Mouse (Mus musculus) yolk sac, embryonic 10.5 days (tissue): Measurements from ENCODE around the gene Uckl1.

Experiments
- DNase-seq: peaks from one replicate; pipeline ENCODE4 v3.0.0-alpha.2; 2017; ENCODE audit warnings: low spot score

Uckl1 gene

DNA sequence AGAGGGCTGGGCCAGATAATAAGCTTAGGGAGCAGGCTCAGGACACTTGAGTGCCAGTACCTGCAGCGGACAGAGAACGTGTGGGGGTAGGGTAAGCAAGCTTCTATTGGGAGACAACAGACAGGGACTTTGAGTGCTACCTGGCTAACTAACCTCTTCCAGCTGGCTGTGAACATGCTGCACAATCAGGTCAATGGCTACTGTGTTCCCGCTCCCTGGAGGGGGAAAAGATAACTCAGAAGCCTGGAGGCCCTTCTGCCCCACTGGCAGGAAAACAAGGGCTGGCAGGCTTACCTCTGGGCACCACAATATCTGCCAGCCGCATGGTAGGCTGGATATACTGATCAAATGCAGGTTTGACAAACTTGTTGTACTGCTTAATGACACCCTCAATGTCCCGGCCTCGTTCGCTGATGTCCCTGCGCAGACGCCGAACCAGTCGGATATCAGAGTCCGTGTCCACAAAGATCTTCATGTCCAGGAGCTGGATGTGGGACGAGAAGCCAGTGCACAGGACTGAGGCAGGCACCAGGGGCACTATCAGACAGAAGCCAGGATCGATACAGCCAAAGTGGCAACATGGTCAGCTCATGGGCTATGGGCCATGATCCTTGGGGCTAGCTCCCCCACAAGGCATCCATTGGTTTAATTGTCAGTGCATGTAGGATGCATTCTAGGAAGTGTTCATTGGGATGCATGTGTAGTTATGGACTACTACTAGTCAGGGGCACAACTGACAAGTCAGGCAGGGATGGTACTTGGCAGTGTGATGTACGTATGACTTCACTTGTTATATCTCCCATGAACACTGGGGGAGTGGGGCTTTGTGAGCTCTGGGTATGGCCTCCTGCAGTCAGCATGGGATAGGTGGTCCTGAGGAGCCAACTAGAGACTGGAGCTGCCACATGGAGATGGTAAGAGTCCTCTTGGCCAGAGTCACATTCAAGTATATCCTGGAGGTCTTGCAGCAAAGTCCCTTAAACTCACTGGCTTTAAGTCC, 11.5 kb downstream of the Uckl1 start:
- no peak for DNase-seq

DNA sequence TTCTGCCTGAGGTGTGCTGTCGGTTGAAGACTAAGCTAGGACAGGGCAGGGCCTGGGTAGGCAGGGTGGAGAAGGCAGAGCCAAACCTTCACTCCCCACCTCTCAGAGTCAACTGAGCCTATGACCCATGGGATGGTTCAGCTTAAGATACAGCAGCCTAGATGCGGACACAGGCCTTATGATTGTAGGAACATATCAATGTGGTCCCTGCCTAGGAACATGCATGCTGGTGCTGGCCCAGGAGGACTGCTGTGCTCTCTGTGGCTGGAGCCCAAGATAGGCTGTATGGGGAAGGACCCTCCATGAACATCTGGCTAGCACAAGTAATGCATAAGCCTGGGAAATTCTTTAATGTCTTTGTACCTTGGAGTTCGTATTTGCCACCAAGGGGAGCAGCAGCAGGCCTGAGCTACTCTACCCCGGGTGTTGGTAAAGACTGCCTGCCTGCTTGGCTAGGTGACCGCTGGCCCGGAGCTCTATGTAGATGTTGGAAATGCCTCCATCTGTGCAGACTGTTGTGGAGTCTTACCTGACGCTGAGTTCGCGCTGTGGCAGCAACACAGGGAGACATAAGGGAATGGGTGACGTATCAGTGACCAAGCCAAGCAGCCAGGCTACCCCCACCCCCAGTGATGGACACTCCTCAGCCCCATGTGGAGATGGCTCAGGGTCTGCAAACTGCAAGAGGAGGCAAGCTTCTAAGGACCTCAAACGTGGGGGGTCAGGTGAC, 12.6 kb downstream of the Uckl1 start:
- no peak for DNase-seq

DNA sequence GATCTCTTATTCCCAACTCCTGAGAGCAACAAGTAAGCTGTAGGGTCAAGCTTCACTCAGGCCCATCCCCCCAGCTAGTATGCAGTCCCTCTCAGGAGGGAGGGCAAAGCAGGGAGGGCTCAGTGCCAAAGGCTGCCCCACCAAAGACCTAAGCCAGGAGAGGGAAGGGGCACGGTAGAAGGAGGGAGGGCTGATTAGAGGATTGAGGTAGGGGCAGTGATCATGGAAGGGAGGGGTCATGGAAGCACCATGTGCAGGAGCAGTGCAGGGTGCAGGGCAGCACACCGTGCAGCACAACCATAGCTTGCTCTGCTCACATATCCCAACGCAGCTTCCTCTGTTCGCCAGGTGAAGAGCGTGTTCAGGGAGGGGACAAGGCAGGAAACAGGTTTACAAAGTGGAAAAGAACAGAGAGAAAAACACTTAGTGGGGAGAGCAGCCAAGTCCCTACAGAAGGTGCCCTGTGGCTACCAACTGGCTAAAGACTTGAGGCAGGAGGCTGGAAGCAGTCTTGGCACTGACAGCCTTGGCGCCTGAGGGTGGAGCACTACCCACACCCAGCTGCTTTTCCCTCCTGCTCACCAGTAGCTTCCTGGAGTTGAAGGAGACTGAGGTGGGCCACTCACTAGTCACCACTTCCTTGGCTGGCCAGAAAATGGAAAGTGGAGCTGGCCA, 13.6 kb downstream of the Uckl1 start:
- DNase-seq = no peak

DNA sequence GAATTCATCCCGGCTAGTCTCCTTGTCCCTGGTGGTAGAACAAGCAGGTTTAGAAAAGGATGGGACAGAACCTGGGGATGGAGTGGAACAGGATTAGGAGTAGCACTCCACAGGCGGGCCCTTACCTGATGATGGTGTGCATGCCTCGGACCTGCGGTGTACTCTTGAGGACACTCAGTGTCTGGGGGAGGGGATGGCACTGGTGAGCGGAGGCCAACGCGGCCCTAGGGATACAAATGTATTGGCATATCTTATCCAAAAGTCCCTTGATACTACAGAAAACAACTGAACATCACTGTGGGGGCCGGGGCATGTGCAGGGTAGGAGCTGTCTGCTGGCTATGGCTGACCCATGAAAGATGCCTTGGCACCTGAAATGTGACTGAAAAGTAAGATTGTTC, 14.3 kb downstream of the Uckl1 start:
- no peak for DNase-seq

DNA sequence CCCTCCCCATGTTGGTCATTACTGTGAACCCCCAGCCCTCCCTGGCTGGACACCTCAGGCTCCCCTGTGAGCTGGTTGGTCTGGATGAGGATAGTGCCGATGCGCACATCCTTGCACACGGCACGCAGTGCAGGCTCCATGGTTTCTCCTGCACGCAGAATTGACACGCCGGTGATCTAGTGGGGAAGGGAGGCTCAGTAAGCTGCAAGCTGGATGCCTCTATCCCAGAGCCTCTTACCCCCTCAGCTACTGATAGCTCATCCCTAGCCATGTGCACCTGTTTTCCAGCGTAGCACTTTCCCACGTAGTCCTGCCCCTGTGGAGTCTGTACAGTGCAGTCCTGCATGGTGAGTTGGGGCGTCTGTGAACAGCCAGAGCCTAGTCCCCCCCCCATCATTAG, 14.8 kb downstream of the Uckl1 start:
- DNase-seq = no peak

DNA sequence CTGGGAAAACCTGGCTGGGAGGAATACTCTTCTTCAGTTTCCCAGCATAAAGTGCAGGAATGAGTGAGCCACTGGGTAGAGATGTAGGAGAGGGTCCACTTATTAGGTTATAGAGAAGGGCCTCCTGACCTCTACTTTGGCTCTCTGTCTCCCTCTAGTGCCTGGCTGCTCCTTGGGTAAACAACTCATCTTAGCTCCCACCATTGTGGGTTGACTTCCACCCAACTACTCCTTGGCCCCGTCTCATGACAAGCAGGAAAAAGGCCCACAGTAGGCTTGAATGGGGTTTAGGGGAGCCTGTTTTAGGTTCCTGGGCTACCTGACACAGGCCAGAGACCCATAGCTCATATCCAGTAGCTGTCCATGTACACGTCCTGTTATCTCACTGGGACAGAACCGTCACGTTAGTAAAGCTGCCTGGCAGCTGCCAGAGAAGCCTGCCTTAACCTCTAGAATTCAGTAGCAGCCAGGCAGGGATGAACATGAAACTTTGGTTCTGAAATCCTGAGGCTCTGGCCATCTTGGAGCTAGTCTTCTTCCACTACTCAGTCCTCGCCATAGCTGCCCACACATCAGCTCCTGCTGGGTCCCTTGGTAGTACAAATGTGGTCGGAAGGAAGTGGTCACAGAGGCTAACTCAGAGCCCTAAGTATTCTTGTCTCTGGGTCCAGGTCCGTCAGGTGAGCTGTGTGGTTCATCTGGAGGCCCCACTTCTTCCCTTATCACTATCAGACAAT, 16.3 kb downstream of the Uckl1 start:
- DNase-seq = no peak

DNA sequence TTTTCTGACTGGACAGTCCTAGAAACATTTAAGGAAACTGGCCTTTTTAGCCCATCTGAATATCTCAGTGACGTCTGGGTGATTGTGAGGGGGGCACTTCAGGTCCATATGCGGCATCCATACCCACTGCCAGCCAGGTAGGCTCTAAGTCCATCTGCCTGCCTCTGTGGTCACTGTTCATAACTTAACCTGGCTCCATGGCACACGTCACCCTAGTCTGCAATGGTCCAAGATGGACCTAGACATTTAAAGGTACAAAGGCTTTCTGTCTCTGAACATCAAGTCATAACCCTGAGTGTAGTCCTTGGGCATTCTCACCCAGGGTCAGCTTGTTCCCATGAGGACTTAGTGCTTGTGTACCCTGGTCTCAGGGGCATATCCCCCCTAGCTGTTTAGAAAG, 17.4 kb downstream of the Uckl1 start:
- DNase-seq = no peak

DNA sequence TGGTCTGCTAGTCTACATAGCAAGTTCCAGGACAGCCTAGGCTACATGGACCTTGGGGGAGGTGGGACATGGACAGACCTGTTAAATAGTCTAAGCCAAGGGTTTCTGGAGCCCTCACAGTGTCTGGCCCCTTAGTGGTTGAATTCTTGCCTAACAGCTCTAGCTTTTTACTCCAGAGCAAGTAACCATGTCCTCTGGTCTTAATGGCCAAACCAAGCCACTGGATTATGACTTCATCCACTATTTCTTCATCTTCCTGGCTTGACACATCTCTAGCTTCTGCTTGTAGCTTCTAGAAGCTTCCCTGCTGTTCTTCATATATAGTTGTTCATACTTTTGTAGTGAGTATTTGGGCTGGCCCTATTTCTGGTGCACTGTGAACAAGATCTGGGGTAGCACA, 30.9 kb downstream of the Uckl1 start:
- DNase-seq = no peak

DNA sequence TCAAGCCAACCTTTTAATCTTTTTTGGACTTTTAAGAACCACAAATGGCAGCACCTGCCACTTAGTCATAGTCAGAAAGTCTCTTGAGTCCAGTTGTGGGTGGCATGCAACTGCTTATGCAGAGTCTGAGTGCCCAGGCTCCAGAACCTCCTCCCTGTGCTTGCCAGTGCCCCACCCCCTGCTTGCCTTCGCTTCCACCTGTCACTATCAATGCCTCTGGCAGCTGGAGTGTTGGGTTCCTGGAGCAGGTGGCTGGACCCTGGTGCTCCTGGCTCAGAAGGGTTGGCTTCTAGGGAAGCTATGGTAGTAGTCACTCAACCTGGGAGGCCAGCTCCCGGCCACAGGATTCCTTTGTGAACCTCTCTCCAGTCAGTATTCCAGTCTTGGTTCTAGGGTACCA, 34.5 kb downstream of the Uckl1 start:
- no peak for DNase-seq

DNA sequence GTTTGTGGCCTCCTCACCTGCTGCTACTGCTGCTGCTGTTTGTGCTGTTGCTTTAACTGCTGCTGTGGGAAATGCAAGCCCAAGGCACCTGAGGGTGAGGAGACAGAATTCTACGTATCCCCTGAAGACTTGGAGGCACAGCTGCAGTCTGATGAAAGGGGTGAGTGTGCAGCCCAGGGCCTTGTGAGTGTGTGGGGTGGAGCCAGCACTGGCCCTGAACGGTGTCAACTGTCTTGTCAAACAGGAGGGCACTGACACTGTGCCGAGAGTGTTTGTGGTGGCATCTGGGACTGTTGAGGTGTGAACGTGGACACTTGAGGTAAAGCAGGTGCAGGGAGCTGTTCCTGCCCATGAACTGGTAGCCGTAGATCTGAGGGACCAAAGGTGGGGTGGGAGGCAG, 36.0 kb downstream of the Uckl1 start:
- no peak for DNase-seq

DNA sequence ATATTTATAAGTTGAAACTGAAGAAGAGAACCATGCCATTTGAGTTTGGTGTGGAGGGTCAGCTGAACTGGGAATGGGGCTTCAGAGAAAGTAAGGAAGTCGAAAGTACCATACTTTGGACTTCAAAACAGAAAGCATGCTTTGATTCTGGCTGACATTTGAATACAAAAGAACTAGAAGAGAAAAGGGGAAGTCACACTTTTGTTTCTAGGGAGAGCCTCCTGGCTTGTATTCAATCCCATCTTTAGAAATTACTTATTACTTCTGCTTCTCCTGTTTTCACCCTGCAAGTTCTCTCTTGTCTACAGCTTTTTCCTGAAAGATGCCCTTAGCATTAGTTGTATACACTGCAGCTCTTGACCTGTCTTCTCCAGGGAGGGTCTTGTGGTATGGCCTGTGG, 36.5 kb downstream of the Uckl1 start:
- no peak for DNase-seq

DNA sequence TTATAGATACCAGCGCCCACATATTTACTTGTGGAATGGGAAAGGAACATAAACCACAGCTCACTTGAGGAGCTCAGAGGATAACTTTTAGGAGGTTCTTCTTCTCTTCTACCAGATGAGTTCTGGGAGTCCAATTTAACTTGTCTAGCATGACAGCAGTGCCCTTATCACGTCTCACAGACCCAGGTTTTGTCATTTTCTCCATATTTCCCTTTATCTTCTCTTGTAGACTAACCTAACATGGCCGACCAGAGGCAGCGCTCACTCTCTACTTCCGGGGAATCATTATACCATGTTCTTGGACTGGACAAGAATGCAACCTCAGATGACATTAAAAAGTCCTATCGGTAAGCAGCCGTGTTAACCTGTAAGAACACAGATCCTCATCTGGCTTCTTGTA, 38.5 kb downstream of the Uckl1 start:
- no peak for DNase-seq

DNA sequence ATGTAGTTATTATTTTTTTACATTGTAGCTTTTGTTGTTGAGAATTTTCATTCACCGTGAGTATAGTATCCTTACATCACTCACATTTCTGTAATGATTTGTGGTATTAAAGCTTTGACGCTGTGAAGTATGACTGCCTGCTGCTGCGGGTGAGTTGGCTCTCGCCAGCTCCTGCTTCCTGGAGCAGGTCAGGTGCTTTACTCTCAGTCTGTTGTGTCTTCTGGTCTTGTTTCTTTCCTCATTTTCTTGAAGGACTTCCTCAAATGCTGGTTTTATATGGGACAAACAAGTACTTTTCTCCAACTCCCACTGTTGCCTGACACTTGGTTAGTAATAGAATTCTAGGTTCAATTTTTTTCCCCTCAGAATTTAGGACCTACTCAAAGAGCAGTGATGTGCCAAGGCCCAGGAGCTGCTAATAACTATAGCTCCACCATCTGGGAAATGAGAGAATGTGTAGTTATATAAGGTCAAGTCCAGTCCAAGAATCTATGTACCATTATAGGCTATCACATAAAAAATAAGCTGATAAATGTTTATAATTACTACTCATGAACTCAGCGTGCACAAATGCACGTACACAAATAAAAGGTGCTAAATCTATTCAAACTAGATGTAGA, 42.8 kb downstream of the Uckl1 start:
- no peak for DNase-seq

DNA sequence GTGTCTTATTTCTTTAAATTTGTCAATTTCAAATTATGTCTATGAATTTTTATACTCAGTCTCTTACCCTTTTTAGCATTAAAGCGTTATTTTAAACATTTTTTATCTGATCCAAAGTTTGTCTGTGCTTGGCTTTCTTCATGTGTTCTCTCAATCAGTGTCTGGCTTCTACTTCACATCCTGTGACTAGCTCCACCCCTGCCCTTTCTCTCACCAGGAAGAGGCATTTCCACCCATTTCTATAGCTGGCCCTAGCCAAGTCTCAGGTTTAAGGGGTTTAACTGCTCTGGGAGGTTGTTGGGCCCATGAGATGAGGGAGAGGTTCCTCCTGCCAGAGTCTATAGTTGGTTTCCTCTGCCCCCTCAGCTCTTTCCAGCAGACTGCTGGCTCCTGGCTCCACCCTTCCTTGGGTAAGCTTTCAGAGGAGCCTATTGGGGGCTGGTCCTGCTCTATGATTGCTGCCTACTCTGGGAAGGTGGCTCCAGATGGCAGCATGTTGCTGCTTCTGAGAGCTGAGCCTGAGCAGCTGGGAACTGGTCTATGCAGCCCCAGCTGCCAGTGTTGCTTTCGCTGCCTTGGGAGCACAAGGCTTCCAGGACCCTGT, 47.1 kb downstream of the Uckl1 start:
- no peak for DNase-seq

DNA sequence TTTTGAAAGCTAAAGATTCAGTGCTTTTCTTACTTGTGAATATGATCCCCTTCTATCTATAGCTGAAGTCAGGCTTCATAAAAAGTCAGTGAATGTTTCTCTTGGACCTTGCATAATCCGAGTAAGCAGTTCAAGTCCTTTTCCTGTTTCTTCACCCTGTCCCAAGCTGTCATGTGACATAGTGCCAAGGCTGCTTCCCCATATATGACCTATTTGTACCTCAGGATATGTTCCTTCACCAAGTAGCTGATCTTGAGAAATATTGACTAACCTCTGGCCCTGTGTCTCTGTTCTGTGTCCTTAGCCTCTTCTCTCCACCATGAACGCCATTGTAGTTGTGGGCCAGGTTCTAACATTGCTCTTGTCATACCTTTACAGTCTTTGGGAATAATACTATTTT, 48.3 kb downstream of the Uckl1 start:
- DNase-seq = no peak

DNA sequence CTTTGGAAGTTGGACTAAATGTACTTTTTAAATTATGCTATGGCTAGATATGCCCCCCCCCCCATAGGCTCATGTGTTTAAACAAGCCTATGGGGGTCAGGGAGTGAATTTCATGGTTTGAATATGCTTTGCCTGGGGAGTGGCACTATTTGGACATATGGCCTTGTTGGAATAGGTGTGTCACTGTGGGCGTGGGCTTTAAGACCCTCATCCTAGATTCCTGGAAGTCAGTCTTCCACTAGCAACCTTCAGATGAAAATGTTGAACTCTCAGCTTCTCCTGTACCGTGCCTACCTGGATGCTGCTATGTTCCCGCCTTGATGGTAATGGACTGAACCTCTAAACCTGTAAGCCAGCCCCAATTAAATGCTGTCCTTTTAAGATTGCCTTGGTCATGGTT, 52.1 kb downstream of the Uckl1 start:
- no peak for DNase-seq

DNA sequence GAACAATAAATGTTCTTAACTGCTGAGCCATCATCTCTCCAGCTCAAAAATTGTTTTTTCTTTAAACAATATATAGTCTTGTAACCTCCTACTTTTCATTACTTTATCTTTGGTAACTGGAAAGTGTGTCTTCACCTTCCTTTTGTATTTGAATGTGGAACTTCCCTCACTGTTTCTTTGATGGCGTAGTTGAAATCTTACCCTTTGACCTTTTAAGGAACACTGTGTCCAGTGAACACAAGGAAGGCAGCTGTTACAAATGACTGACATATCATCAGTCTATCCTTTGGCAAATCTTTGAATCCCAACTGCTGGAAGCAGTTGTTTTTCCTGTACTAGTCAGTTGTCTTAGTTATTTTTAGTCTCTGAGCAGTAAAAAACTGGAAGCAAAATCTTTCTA, 55.6 kb downstream of the Uckl1 start:
- no peak for DNase-seq

DNA sequence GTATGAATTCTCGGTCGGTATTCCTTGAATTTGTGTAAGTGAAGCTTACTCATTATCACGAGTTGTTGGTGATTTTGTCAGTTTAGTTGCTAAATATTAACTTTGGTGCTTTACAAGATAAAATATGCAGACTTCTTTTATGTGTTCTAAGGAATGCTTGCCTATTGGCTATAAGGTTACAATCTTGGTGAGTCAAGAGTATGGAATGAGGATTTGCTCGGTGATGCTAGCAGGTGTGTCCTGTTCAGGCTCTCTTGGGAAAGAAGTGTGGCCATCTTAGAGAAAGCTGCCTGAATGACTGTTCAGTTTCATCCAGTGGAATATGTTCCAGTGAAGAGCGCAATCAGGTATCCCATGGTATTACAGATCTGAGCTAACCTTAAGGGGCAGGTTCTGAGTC, 59.2 kb downstream of the Uckl1 start:
- no peak for DNase-seq

DNA sequence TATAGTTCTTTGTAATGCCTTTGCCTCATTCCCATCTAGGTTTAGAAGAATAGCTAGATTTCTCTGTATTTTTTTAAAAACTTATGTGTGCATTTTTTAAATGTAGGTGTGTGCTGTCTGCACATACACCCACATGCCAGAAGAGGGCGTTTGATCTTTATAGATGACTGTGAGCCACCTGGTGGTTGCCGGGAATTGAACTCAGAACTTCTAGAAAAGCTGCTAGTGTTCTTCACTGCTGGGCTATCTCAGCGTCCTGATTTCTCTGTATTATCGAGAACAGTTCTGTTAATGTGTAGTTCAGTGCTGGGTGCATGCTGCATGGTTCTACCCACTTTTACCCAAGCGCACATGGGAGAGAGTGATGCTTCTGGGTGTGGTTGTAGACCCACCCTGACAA, 61.9 kb downstream of the Uckl1 start:
- no peak for DNase-seq

DNA sequence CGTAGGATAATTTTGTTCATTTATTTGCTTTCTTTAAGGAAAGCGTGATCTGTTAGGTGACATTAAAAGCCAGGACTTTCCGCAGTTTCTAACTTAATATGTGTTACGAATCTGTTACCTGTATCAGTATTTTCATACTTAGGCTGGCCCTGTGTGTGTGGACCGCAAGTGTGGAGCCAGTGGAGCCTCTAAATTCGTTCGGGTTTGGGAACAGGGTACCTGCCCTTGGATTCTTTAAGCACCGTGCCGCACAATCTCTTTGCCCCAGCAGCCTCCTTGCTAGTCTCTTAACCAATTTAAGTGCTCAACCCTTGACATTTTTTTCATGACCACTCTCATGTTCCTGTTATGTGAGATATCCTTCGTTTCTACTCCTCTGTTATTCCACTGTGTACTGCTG, 63.2 kb downstream of the Uckl1 start:
- no peak for DNase-seq

DNA sequence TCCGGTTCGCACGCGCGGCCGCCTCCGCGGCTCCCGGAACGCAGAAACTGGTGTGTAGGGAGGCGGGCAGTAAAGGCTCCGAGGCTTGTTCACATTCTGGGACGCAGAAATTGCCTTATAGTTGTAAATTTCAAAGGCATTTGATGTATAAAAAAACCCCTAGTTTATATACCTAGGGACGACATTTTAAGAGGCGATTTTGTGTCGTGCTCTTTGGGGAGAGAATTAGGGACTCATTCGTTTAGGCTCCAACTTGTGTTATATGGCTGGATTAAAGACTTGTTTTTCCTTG, 63.8 kb downstream of the Uckl1 start:
- no peak for DNase-seq
